Mouse (Mus musculus): Measurements from ENCODE around the gene Zfp428. TPM values are rescaled to one million over a fixed set of nuclear protein-coding genes. Genes with fewer than 3 reads are reported as not detected.

The Zfp428 gene
- polyA plus RNA-seq, 1 experiment from 2014 or later, result 282 TPM

DNA sequence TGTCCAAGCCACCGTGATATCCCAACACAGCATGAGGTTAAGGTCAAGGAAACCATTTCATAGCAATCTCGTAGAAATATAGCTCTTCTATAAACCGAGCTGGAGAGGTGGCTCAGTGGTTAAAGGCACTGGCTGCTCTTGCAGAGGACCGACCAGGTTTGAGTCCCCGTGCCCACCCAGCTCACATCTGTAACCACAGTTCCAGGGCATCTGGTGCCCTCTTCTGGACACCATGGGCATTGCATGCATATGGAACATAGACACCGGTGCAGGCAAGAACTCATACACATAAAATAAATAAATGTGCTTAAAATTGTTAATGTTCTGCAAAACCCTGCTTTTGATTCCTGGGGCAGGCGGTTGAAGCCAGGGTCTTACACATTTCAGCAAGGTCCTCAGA, 33.9 kb upstream of the Zfp428 start:
- Histone ChIP-seq H3K4me1 (0 out of 2 replicates have a peak, but pooled peaks cover 12% of the 10 kb centered on the region), H3K27ac (replicated peaks) (no peak overlapping the region), H3K36me3 (no peaks in the 10 kb centered on the region), H3K4me3 (replicated peaks) (no peak overlapping the region), H3K27me3 (replicated peaks) (no peaks in the 10 kb centered on the region), H3K9me3 (replicated peaks) (no peaks in the 10 kb centered on the region), H3K4me2 (no peak overlapping the region), H3K9ac (replicated peaks) (no peak overlapping the region)
- ATAC-seq (ENCODE audit: low FRiP score), result no peak
- 76% methylated on average over 7 of the region's 7 CpGs for WGBS

DNA sequence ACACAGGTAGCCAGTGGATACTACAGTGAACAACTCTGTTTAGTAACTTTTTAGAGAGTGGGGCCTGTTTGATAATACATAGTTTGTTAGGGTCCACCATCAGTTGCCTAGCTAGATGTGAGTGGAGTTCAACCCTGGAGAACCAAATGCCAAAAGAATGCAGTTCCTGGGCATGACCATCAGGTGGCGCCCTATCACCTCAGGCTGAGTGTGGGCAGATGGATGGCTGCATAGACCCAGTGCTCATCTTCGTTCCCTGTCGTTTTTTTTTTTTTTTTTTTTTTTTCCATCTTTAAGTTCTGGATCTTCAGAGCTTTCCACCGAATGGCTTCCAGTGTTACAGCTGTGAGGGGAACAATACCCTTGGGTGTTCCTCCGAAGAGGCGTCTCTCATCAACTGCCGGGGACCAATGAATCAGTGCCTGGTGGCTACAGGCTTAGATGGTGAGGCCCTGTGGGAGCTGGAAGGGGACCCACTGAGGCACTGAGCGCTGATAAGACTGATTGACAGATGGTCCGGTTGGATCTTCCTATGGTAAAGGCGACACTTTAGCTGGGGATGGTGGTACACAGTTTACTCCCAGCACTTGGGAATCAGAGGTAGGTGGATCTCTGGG, 32.8 kb upstream of the Zfp428 start:
- Histone ChIP-seq H3K27ac (replicated peaks) (no peak overlapping the region), H3K4me2 (no peak overlapping the region), H3K36me3 (no peaks in the 10 kb centered on the region), H3K27me3 (replicated peaks) (no peaks in the 10 kb centered on the region), H3K4me1 (0 out of 2 replicates have a peak, but pooled peaks cover 12% of the 10 kb centered on the region), H3K4me3 (replicated peaks) (no peak overlapping the region), H3K9ac (replicated peaks) (no peak overlapping the region), H3K9me3 (replicated peaks) (no peaks in the 10 kb centered on the region)
- 41% methylated on average over 10 of the region's 10 CpGs for WGBS
- ATAC-seq (ENCODE audit: low FRiP score), result 0 out of 2 replicates have a peak, but pooled peaks have one; percentile 20

GRCm38 (mm10) chr7:24474811-24475506, 31.8 kb upstream of the Zfp428 start:
- Histone ChIP-seq H3K4me1 (peaks cover 16% of the 10 kb centered on the region), H3K4me3 (replicated peaks) (no peak overlapping the region), H3K36me3 (no peaks in the 10 kb centered on the region), H3K27me3 (replicated peaks) (no peaks in the 10 kb centered on the region), H3K27ac (replicated peaks) (no peak overlapping the region), H3K9me3 (replicated peaks) (no peaks in the 10 kb centered on the region), H3K9ac (replicated peaks) (no peak overlapping the region), H3K4me2 (peak overlapping the region; percentile 4; the same call in 1 of the 2 replicates)
- 30% methylated on average over 21 of the region's 21 CpGs for WGBS
- ATAC-seq (ENCODE audit: low FRiP score), result no peak

GRCm38 (mm10) chr7:24476338-24476737, 30.5 kb upstream of the Zfp428 start:
- no peaks in the 10 kb centered on the region for H3K27me3 ChIP-seq (replicated peaks)
- no peak overlapping the region for H3K4me3 ChIP-seq (replicated peaks)
- no peaks in the 10 kb centered on the region for H3K36me3 ChIP-seq
- peaks cover 30% of the 10 kb centered on the region for H3K4me1 ChIP-seq
- no peak overlapping the region for H3K27ac ChIP-seq (replicated peaks)
- H3K4me2 ChIP-seq, result no peak overlapping the region
- no peaks in the 10 kb centered on the region for H3K9me3 ChIP-seq (replicated peaks)
- whole genome bisulfite sequencing, result 80% methylated on average over 8 of the region's 8 CpGs
- no peak overlapping the region for H3K9ac ChIP-seq (replicated peaks)
- ATAC-seq (ENCODE audit: low FRiP score), result no peak

DNA sequence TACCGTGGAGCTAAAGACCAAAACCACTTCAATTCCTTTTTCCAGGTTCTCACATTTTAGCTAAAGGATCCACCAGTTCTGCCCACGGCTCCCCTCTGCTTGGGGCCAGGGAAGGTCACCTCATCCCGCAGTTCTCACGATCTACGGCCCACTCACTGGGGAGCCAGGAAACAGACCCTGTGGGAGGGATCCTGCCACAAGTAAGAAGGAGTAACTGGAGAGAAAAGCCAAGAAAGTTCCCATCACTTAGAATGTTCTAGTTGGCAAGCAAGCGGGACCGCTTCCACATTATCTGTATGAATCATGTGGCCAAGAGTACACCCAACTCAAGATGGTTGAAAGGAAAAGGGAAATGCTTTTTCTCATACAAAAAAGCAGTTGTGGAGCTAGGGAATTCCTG, 29.9 kb upstream of the Zfp428 start:
- Histone ChIP-seq H3K4me1 (peaks cover 32% of the 10 kb centered on the region), H3K9me3 (replicated peaks) (no peaks in the 10 kb centered on the region), H3K36me3 (no peaks in the 10 kb centered on the region), H3K9ac (replicated peaks) (no peak overlapping the region), H3K4me3 (replicated peaks) (no peak overlapping the region), H3K27me3 (replicated peaks) (no peaks in the 10 kb centered on the region), H3K4me2 (no peak overlapping the region), H3K27ac (replicated peaks) (no peak overlapping the region)
- WGBS, result 86% methylated on average over 7 of the region's 7 CpGs
- no peak for ATAC-seq (ENCODE audit: low FRiP score)

DNA sequence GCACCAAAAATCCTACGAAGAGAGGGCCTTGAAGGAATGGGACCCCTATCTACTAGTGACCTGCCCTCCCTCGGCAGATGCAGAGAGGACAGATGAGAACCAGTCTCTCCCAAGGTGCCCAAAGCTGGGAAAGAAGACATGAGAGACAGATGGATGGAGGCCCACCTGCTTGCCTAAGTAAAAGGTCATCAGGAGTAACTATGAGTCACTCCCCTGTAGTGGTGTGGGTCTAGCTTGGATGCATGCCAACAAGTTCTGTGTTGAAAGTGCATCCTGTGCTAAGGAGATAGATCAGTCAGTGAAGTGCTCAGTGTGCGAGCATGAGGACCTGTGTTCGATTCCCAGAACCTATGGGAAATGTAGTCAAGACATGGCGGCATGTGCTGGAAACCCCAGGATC, 27.9 kb upstream of the Zfp428 start:
- 93% methylated on average over 5 of the region's 5 CpGs for WGBS
- Histone ChIP-seq H3K4me3 (replicated peaks) (no peak overlapping the region), H3K4me1 (peaks cover 45% of the 10 kb centered on the region), H3K36me3 (no peaks in the 10 kb centered on the region), H3K27ac (replicated peaks) (no peak overlapping the region), H3K4me2 (no peak overlapping the region), H3K9ac (replicated peaks) (no peak overlapping the region), H3K9me3 (replicated peaks) (no peaks in the 10 kb centered on the region), H3K27me3 (replicated peaks) (no peaks in the 10 kb centered on the region)
- ATAC-seq (ENCODE audit: low FRiP score), result no peak

DNA sequence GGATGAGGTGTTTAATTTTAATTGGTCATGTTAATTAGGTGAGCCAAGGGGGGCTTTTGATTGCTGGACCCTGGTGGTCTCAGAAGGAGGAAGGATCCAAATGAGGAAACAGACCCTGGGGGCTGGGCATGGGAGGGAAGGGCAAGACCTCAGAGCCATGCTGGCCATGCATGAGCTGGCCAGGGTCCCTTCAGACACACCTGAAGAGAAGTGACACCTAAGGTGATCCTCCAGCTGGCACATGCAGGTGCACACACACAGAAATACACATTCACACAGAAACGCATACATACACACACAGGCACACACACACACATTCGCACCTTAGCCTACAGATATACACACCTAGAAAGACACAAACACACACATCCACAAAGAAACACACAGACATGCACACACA, 27.1 kb upstream of the Zfp428 start:
- Histone ChIP-seq H3K4me2 (peak overlapping the region; percentile 77), H3K27ac (replicated peaks) (no peak overlapping the region), H3K4me3 (replicated peaks) (peak overlapping the region; percentile 67; the same call in 1 of the 2 replicates), H3K4me1 (peaks cover 47% of the 10 kb centered on the region), H3K27me3 (replicated peaks) (no peaks in the 10 kb centered on the region), H3K9ac (replicated peaks) (no peak overlapping the region), H3K36me3 (no peaks in the 10 kb centered on the region), H3K9me3 (replicated peaks) (no peaks in the 10 kb centered on the region)
- WGBS, result 88% methylated on average over 2 of the region's 2 CpGs
- ATAC-seq (ENCODE audit: low FRiP score), result no peak

DNA sequence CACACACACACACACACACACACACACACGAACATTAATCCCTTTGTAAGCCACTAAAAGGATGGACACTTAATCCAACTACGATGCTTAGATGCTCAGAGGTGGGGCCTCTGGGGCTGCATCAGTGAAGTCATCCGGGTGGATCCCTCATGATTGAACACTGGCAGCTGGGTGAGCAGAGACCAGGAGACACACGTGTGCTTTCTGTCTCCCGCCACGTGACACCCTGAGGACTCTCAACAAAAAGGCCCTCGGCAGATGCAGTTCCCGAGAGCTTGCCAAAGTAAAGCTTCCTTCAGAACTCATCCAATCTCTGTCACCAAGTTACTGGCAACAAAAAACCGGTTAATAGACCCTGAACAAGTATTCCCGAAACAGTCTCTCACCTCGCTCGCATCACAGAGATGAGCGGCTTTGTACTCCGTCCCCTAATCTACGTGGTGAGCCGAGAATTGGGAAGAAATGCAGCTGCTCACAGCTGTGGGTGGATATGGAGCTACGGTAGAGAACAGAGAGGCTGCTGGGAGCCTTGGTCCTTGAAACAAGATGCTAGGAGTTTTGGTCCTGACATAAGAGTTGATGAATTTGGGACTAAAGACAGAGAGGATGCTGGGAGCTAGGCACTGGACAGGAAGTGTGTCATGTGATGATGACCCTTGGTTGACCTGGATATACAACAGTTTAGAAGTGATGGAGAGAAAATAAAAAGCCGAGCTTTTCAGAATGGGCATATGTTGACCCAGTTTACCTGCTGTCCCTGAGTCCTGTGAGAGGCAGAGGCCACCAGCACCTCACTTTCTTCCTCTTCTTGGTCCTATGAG, 26.5 kb upstream of the Zfp428 start:
- ATAC-seq (ENCODE audit: low FRiP score), result no peak

DNA sequence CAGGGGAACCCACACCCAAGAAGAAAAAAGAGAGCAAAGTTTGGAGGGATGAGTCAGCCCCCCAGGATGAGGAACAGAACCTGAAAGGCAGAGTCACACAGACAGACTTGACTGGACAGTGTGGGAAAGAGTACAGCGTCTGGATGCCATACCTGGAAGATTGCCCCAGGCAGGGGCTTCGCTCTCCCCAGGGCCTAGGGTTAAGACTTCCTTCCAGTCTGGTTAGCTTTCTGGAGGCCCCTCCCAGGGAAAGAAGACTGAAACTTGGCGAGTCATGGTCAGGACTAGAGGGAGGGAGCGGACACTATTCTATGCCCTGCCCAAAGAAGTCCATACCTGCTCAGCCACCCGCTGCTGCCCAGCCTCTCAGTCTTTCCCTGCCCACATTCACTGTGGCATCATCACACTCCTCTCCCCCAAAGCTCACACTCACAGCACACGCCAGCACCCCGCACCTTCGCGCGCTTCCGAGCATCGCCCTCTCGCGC, 25.8 kb upstream of the Zfp428 start:
- ATAC-seq (ENCODE audit: low FRiP score), result no peak; the same call in 1 of the 2 replicates
- Histone ChIP-seq H3K36me3 (no peaks in the 10 kb centered on the region), H3K9me3 (replicated peaks) (no peaks in the 10 kb centered on the region), H3K9ac (replicated peaks) (peak overlapping the region; percentile 81), H3K4me1 (peaks cover 57% of the 10 kb centered on the region), H3K4me3 (replicated peaks) (peak overlapping the region; percentile 67), H3K27me3 (replicated peaks) (no peaks in the 10 kb centered on the region), H3K4me2 (peak overlapping the region; percentile 77), H3K27ac (replicated peaks) (peak overlapping the region; percentile 89)
- WGBS, result 10% methylated on average over 14 of the region's 14 CpGs

More for the DNA sequence above, 26.5 kb upstream of the Zfp428 start:
- whole genome bisulfite sequencing, result 43% methylated on average over 18 of the region's 18 CpGs
- Histone ChIP-seq H3K27ac (replicated peaks) (peak overlapping the region; percentile 23; the same call in 1 of the 2 replicates), H3K4me2 (peak overlapping the region; percentile 77), H3K36me3 (no peaks in the 10 kb centered on the region), H3K27me3 (replicated peaks) (no peaks in the 10 kb centered on the region), H3K4me1 (peaks cover 50% of the 10 kb centered on the region), H3K9ac (replicated peaks) (peak overlapping the region; percentile 81), H3K9me3 (replicated peaks) (no peaks in the 10 kb centered on the region), H3K4me3 (replicated peaks) (peak overlapping the region; percentile 67)

GRCm38 (mm10) chr7:24481474-24482207, 25.2 kb upstream of the Zfp428 start, which contains the start of gene Cadm4:
TSS of gene Cadm4 (plus strand) at chr7:24482023.
- H3K9ac ChIP-seq (replicated peaks), result peak within 1 kb of the TSS; percentile 81
- ATAC-seq (ENCODE audit: low FRiP score), result peak; percentile 90
- no peaks in the 10 kb centered on the region for H3K27me3 ChIP-seq (replicated peaks)
- peak within 1 kb of the TSS; percentile 77 for H3K4me2 ChIP-seq
- peak within 1 kb of the TSS; percentile 89 for H3K27ac ChIP-seq (replicated peaks)
- peak within 1 kb of the TSS; percentile 67 for H3K4me3 ChIP-seq (replicated peaks)
- peaks cover 60% of the 10 kb centered on the region for H3K4me1 ChIP-seq
- H3K9me3 ChIP-seq (replicated peaks), result no peaks in the 10 kb centered on the region
- H3K36me3 ChIP-seq, result no peaks in the 10 kb centered on the region
- under 1% methylated on average over 51 of the region's 83 CpGs for WGBS

Data from neural tube, embryonic 15.5 days (tissue).